Mouse (Mus musculus): Measurements from ENCODE around the gene Shroom3. TPM values are rescaled to one million over a fixed set of nuclear protein-coding genes. Genes with fewer than 3 reads are reported as not detected.

Shroom3 gene
- polyA plus RNA-seq, 1 experiment: 0.57 TPM

- H3K4me3 ChIP-seq (ENCODE audit: insufficient read depth, poor library complexity, severe bottlenecking): no peak overlapping the region
- no peak overlapping the region for H3ac ChIP-seq (ENCODE audit: control insufficient read depth, insufficient read length, low read depth)
- TF ChIP-seq FOSL1 (IDR thresholded peaks at IDR 0.05; ENCODE audit: insufficient read depth, low read length, poor library complexity, severe bottlenecking): no peak
- no peak for TF ChIP-seq MYOD1 (IDR thresholded peaks at IDR 0.05; ENCODE audit: control insufficient read depth, insufficient read length, low read depth)
- no peak for TF ChIP-seq CTCF (IDR thresholded peaks at IDR 0.05; ENCODE audit: control insufficient read depth, insufficient read depth, insufficient read length)
- peaks cover 5% of the 10 kb centered on the region for H3K27me3 ChIP-seq (ENCODE audit: control insufficient read depth, insufficient read depth, insufficient read length)
- no peaks in the 10 kb centered on the region for H3K36me3 ChIP-seq (ENCODE audit: control insufficient read depth, insufficient read depth)
- no peaks in the 10 kb centered on the region for H3K79me3 ChIP-seq (ENCODE audit: low read depth)
- no peaks in the 10 kb centered on the region for H3K79me2 ChIP-seq (ENCODE audit: control insufficient read depth, insufficient read depth)
Measured at GRCm38 (mm10) chr5:92698837-92699529, 15.7 kb downstream of the Shroom3 start.

- no peak overlapping the region for H3K4me3 ChIP-seq (ENCODE audit: insufficient read depth, poor library complexity, severe bottlenecking)
- H3K79me3 ChIP-seq (ENCODE audit: low read depth): no peaks in the 10 kb centered on the region
- H3ac ChIP-seq (ENCODE audit: control insufficient read depth, insufficient read length, low read depth): no peak overlapping the region
- H3K27me3 ChIP-seq (ENCODE audit: control insufficient read depth, insufficient read depth, insufficient read length): peaks cover 6% of the 10 kb centered on the region
- no peak for TF ChIP-seq FOSL1 (IDR thresholded peaks at IDR 0.05; ENCODE audit: insufficient read depth, low read length, poor library complexity, severe bottlenecking)
- no peak for TF ChIP-seq MYOD1 (IDR thresholded peaks at IDR 0.05; ENCODE audit: control insufficient read depth, insufficient read length, low read depth)
- TF ChIP-seq CEBPB (IDR thresholded peaks at IDR 0.05; ENCODE audit: low read depth): no peak
- no peak for TF ChIP-seq MYOG (IDR thresholded peaks at IDR 0.05; ENCODE audit: control insufficient read depth, extremely low read depth, insufficient read length)
- no peak for TF ChIP-seq USF1 (IDR thresholded peaks at IDR 0.05; ENCODE audit: low read depth)
- no peak for TF ChIP-seq MAX (IDR thresholded peaks at IDR 0.05)
- no peak for TF ChIP-seq CTCF (IDR thresholded peaks at IDR 0.05; ENCODE audit: control insufficient read depth, insufficient read depth, insufficient read length)
- H3K79me2 ChIP-seq (ENCODE audit: control insufficient read depth, insufficient read depth): no peaks in the 10 kb centered on the region
- H3K36me3 ChIP-seq (ENCODE audit: control insufficient read depth, insufficient read depth): no peaks in the 10 kb centered on the region
Measured at GRCm38 (mm10) chr5:92701750-92702149, 18.5 kb downstream of the Shroom3 start.

- Histone ChIP-seq H3K4me3 (ENCODE audit: insufficient read depth, poor library complexity, severe bottlenecking) (no peak overlapping the region), H3K36me3 (ENCODE audit: control insufficient read depth, insufficient read depth) (no peaks in the 10 kb centered on the region), H3K27me3 (ENCODE audit: control insufficient read depth, insufficient read depth, insufficient read length) (peaks cover 6% of the 10 kb centered on the region), H3ac (ENCODE audit: control insufficient read depth, insufficient read length, low read depth) (no peak overlapping the region), H3K79me2 (ENCODE audit: control insufficient read depth, insufficient read depth) (no peaks in the 10 kb centered on the region), H3K79me3 (ENCODE audit: low read depth) (no peaks in the 10 kb centered on the region)
- TF ChIP-seq USF1 (IDR thresholded peaks at IDR 0.05; ENCODE audit: low read depth) (no peak), CEBPB (IDR thresholded peaks at IDR 0.05; ENCODE audit: low read depth) (no peak), MYOD1 (IDR thresholded peaks at IDR 0.05; ENCODE audit: control insufficient read depth, insufficient read length, low read depth) (no peak), MAX (IDR thresholded peaks at IDR 0.05) (no peak), MYOG (IDR thresholded peaks at IDR 0.05; ENCODE audit: control insufficient read depth, extremely low read depth, insufficient read length) (no peak), CTCF (IDR thresholded peaks at IDR 0.05; ENCODE audit: control insufficient read depth, insufficient read depth, insufficient read length) (no peak), FOSL1 (IDR thresholded peaks at IDR 0.05; ENCODE audit: insufficient read depth, low read length, poor library complexity, severe bottlenecking) (no peak)
Measured at GRCm38 (mm10) chr5:92703671-92704070, 20.4 kb downstream of the Shroom3 start.

GRCm38 (mm10) chr5:92707921-92708491 is 24.8 kb downstream of the Shroom3 start:
- no peak overlapping the region for H3K4me3 ChIP-seq (ENCODE audit: insufficient read depth, poor library complexity, severe bottlenecking)
- H3K27me3 ChIP-seq (ENCODE audit: control insufficient read depth, insufficient read depth, insufficient read length): peaks cover 6% of the 10 kb centered on the region
- no peaks in the 10 kb centered on the region for H3K79me3 ChIP-seq (ENCODE audit: low read depth)
- H3ac ChIP-seq (ENCODE audit: control insufficient read depth, insufficient read length, low read depth): no peak overlapping the region
- no peaks in the 10 kb centered on the region for H3K79me2 ChIP-seq (ENCODE audit: control insufficient read depth, insufficient read depth)
- no peaks in the 10 kb centered on the region for H3K36me3 ChIP-seq (ENCODE audit: control insufficient read depth, insufficient read depth)
- no peak for TF ChIP-seq CTCF (IDR thresholded peaks at IDR 0.05; ENCODE audit: control insufficient read depth, insufficient read depth, insufficient read length)
- TF ChIP-seq FOSL1 (IDR thresholded peaks at IDR 0.05; ENCODE audit: insufficient read depth, low read length, poor library complexity, severe bottlenecking): no peak
- no peak for TF ChIP-seq CEBPB (IDR thresholded peaks at IDR 0.05; ENCODE audit: low read depth)
- no peak for TF ChIP-seq MYOG (IDR thresholded peaks at IDR 0.05; ENCODE audit: control insufficient read depth, extremely low read depth, insufficient read length)
- no peak for TF ChIP-seq USF1 (IDR thresholded peaks at IDR 0.05; ENCODE audit: low read depth)
- no peak for TF ChIP-seq MAX (IDR thresholded peaks at IDR 0.05)

GRCm38 (mm10) chr5:92710779-92711178 is 27.5 kb downstream of the Shroom3 start:
- H3K27me3 ChIP-seq (ENCODE audit: control insufficient read depth, insufficient read depth, insufficient read length): no peaks in the 10 kb centered on the region
- TF ChIP-seq USF1 (IDR thresholded peaks at IDR 0.05; ENCODE audit: low read depth) (no peak), FOSL1 (IDR thresholded peaks at IDR 0.05; ENCODE audit: insufficient read depth, low read length, poor library complexity, severe bottlenecking) (no peak), MYOG (IDR thresholded peaks at IDR 0.05; ENCODE audit: control insufficient read depth, extremely low read depth, insufficient read length) (no peak), MYOD1 (IDR thresholded peaks at IDR 0.05; ENCODE audit: control insufficient read depth, insufficient read length, low read depth) (no peak), CEBPB (IDR thresholded peaks at IDR 0.05; ENCODE audit: low read depth) (no peak), CTCF (IDR thresholded peaks at IDR 0.05; ENCODE audit: control insufficient read depth, insufficient read depth, insufficient read length) (no peak), MAX (IDR thresholded peaks at IDR 0.05) (no peak)
- no peaks in the 10 kb centered on the region for H3K36me3 ChIP-seq (ENCODE audit: control insufficient read depth, insufficient read depth)
- H3K4me3 ChIP-seq (ENCODE audit: insufficient read depth, poor library complexity, severe bottlenecking): no peak overlapping the region
- H3K79me3 ChIP-seq (ENCODE audit: low read depth): no peaks in the 10 kb centered on the region
- no peaks in the 10 kb centered on the region for H3K79me2 ChIP-seq (ENCODE audit: control insufficient read depth, insufficient read depth)
- H3ac ChIP-seq (ENCODE audit: control insufficient read depth, insufficient read length, low read depth): no peak overlapping the region
